Mouse (Mus musculus) liver, embryonic 14.5 days (tissue): ENCODE measurements at regions not wholly inside any gene's neighbourhood (a gene's known extent, or its start where the extent isn't known, plus 50 kb on each side); places are given as distances from the start of the nearest gene placed in this dataset.

ENCODE experiments used
- ATAC-seq: fragments of 200-750 bp; cut with Nextera tagmentation; 2 replicates; pipeline ENCODE4 v1.8.0; 2017; ENCODE audit warnings: moderate number of reproducible peaks, mild to moderate bottlenecking, moderate library complexity; ENCODE audit not compliant: insufficient read depth
- DNase-seq, 3 experiments: peaks; one replicate each; pipeline ENCODE4 v3.0.0-alpha.2; 2012 to 2013; ENCODE audit warnings: low read depth in 3 of 3, low spot score in 3 of 3
- H3K27ac ChIP-seq: fragments of 300-500 bp; sonication (generic); 2 replicates; pipeline ENCODE4 v1.5.1; 2014; ENCODE audit warnings: moderate library complexity, mild to moderate bottlenecking, control low read depth, inconsistent platforms
- H3K27me3 ChIP-seq: fragments of 300-500 bp; sonication (generic); 2 replicates; pipeline ENCODE4 v1.6.1; 2014; ENCODE audit warnings: mild to moderate bottlenecking, low read length, moderate library complexity; ENCODE audit not compliant: control insufficient read depth, insufficient read depth
- H3K36me3 ChIP-seq: fragments of 300-500 bp; sonication (generic); replicated peaks from 2 replicates; pipeline ENCODE4 v1.6.1; 2014; ENCODE audit warnings: low read depth; ENCODE audit not compliant: control insufficient read depth, insufficient read depth
- H3K4me1 ChIP-seq, 2 experiments: fragments of 200-500 bp in 1 of 2; fragments of 300-500 bp in 1 of 2; sonication (generic) in 1 of 2; replicated peaks; 2 replicates each; pipeline ENCODE4 v1.6.1; 2012 to 2014; ENCODE audit warnings: antibody characterized with exemption in 1 of 2, inconsistent platforms in 1 of 2, low read length in 1 of 2; ENCODE audit not compliant: control insufficient read depth in 2 of 2, insufficient read depth in 2 of 2
- H3K4me2 ChIP-seq: fragments of 300-500 bp; sonication (generic); 2 replicates; pipeline ENCODE4 v1.6.1; 2014; ENCODE audit warnings: low read depth, mild to moderate bottlenecking, control low read depth, moderate library complexity
- H3K4me3 ChIP-seq, 2 experiments: fragments of 200-500 bp in 1 of 2; fragments of 300-500 bp in 1 of 2; sonication (generic) in 1 of 2; 2 replicates each; pipeline ENCODE4 v1.5.1; 2012 to 2014; ENCODE audit warnings: low read depth in 2 of 2, low read length in 2 of 2, mild to moderate bottlenecking in 2 of 2, control low read depth in 1 of 2, inconsistent platforms in 1 of 2, moderate library complexity in 1 of 2; ENCODE audit not compliant: insufficient read depth in 1 of 2
- H3K9ac ChIP-seq: fragments of 300-500 bp; sonication (generic); replicated peaks from 2 replicates; pipeline ENCODE4 v1.6.1; 2014; ENCODE audit warnings: mild to moderate bottlenecking, control low read depth, moderate library complexity
- H3K9me3 ChIP-seq: fragments of 300-500 bp; sonication (generic); 2 replicates; pipeline ENCODE4 v1.6.1; 2016; ENCODE audit warnings: low read length, mixed read lengths; ENCODE audit not compliant: control insufficient read depth
- CTCF ChIP-seq: IDR thresholded peaks from 2 replicates; pipeline ENCODE4 v1.5.1; 2016; ENCODE audit warnings: antibody characterized with exemption, low read depth, control low read depth
- EP300 ChIP-seq: IDR thresholded peaks from 2 replicates; pipeline ENCODE4 v1.6.1; 2016; ENCODE audit warnings: antibody characterized with exemption, low read depth
- WGBS: fragments of 180-500 bp; shearing (Covaris S2); extraction: QIAGEN DNeasy Blood & Tissue Kit; methylation state at CpG from one replicate; pipeline ENCODE4 v1.1.7; 2014; ENCODE audit not compliant: insufficient replicate concordance; 5-methylcytosine and 5-hydroxymethylcytosine counted together

DNA sequence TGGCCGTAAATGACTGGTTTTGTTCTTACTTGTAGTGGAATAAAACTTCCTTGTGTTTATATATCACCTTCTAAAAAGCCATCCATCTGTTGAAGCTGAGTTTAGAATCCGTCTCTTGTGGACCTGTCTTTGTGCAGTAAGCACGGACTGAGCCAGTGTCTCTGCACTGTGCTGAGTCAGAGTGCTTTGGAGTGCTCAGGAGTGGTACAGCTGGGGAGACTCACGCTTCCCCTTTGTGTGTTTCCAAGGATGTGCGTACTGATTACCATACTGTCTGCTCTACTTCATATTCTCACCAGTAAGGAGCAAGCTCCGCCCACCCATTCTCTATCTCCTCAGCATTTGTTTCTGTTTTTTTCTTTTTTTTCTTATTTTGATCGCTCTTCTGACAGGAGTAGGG lies 175.9 kb upstream of the Nr5a2 start:
- 49% methylated on average over 7 of the region's 7 CpGs for WGBS

DNA sequence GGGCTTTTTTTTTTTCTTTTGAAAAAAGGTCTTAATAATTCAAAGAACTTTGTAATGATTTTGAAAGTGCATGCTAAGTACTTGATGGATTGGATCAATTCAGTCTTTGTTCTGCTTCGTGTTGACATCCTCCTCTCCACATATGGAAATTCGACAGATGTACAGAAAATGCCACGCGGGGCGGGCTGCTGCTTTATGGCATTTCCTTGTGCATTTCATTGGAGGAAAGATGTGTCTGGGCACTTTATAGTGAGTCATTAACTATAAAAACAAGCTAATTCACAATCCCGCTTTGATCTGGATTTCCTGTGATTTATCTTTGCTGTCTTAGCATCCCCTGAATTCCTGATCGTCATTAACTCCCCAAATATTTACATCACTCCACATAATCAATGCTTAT lies 173.5 kb upstream of the Nr5a2 start:
- TF ChIP-seq CTCF (no peak), EP300 (no peak)
- no peaks in the 10 kb centered on the region for H3K27me3 ChIP-seq
- no peak for ATAC-seq
- H3K9ac ChIP-seq = no peak overlapping the region
- no peak for DNase-seq
- WGBS = 45% methylated on average over 7 of the region's 7 CpGs
- no peak overlapping the region for H3K4me2 ChIP-seq
- no peaks in the 10 kb centered on the region for H3K9me3 ChIP-seq
- no peak overlapping the region for H3K4me3 ChIP-seq
- H3K27ac ChIP-seq = no peak overlapping the region
- no peaks in the 10 kb centered on the region for H3K36me3 ChIP-seq
- H3K4me1 ChIP-seq = no peaks in the 10 kb centered on the region

More for the DNA sequence above, 175.9 kb upstream of the Nr5a2 start:
- Histone ChIP-seq H3K4me2 (no peak overlapping the region), H3K4me3 (no peak overlapping the region), H3K27ac (no peak overlapping the region), H3K27me3 (no peaks in the 10 kb centered on the region), H3K36me3 (no peaks in the 10 kb centered on the region), H3K9ac (no peak overlapping the region), H3K9me3 (no peaks in the 10 kb centered on the region), H3K4me1 (no peaks in the 10 kb centered on the region)
- no peak for ATAC-seq
- no peak for DNase-seq
- TF ChIP-seq CTCF (no peak), EP300 (no peak)

DNA sequence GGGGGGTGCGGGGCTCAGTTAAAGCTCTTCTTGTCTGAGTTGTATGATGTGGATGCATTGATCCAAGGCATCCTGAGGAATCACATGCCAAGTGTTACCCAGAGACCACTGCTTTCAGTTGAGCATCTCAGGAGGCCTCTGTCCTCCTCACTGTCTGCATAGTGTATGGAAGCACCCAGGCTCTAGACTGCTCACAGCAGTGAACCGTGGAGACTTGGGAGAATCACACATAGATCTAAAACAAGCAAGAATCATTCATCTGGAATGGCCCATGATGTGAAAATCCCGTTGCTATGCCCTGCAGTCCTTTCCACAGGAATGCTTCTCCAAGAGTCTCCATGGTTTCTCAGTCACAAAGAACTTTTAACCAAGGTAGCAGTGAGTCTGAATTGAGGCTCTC lies 170.0 kb upstream of the Nr5a2 start:
- ATAC-seq = no peak
- H3K4me1 ChIP-seq = no peaks in the 10 kb centered on the region
- 53% methylated on average over 3 of the region's 3 CpGs for WGBS

DNA sequence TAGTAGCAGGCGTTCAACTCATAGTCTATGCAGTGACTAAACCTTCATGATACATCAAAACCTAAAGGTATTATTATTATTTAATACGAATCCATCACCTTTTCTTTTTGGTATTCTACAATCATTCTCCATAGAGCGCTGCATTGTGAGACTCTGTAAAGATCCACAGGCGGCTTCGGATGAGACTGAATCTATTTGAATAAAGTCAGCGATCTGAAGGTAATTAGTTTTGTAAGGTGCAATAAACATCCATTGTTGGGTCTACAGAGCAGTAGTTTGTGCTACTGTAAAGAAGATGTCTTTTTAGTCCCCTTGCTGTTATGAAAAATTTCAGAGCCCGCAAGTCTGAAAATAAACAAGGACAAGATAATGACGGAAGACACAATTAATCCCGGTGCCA lies 168.9 kb upstream of the Nr5a2 start:
- DNase-seq = no peak
- H3K27me3 ChIP-seq = no peaks in the 10 kb centered on the region

More for the DNA sequence above, 170.0 kb upstream of the Nr5a2 start:
- TF ChIP-seq EP300 (no peak), CTCF (no peak)
- no peak for DNase-seq
- H3K27ac ChIP-seq = no peak overlapping the region
- H3K27me3 ChIP-seq = no peaks in the 10 kb centered on the region
- H3K4me3 ChIP-seq = no peak overlapping the region
- H3K36me3 ChIP-seq = no peaks in the 10 kb centered on the region
- H3K9me3 ChIP-seq = no peaks in the 10 kb centered on the region
- H3K9ac ChIP-seq = no peak overlapping the region
- H3K4me2 ChIP-seq = no peak overlapping the region

DNA sequence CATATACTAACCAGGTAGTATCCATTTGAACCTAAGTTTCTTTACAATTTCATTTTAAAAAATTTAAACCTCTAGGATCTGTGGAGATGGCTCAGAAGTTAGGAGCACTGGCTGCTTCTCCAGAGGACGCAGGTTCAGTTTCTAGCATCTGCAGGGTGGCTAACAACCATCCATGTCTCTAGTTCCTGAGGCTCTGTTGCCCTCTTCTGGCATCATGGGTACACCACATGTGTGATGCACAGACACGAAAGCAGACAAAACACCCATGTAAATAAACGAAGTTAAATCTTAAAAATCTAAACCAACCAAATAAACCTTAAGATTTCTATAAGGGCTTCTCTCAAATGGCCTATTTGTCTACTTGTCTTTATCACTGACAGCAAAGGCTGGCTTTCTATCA lies 157.6 kb upstream of the Nr5a2 start:
- no peak for TF ChIP-seq EP300
- peak; percentile 29; the same call in 1 of the 2 replicates for TF ChIP-seq CTCF
- DNase-seq (no peak), ATAC-seq (no peak)
- Histone ChIP-seq H3K4me3 (no peak overlapping the region), H3K27ac (no peak overlapping the region), H3K9me3 (no peaks in the 10 kb centered on the region), H3K9ac (no peak overlapping the region), H3K36me3 (no peaks in the 10 kb centered on the region), H3K4me2 (no peak overlapping the region), H3K27me3 (no peaks in the 10 kb centered on the region), H3K4me1 (no peaks in the 10 kb centered on the region)
- 47% methylated on average over 3 of the region's 3 CpGs for WGBS

More for the DNA sequence above, 168.9 kb upstream of the Nr5a2 start:
- no peak for ATAC-seq
- Histone ChIP-seq H3K9me3 (no peaks in the 10 kb centered on the region), H3K4me2 (no peak overlapping the region), H3K4me3 (no peak overlapping the region), H3K27ac (no peak overlapping the region), H3K4me1 (no peaks in the 10 kb centered on the region), H3K36me3 (no peaks in the 10 kb centered on the region), H3K9ac (no peak overlapping the region)
- WGBS = 72% methylated on average over 9 of the region's 9 CpGs
- TF ChIP-seq EP300 = no peak
- TF ChIP-seq CTCF = no peak

DNA sequence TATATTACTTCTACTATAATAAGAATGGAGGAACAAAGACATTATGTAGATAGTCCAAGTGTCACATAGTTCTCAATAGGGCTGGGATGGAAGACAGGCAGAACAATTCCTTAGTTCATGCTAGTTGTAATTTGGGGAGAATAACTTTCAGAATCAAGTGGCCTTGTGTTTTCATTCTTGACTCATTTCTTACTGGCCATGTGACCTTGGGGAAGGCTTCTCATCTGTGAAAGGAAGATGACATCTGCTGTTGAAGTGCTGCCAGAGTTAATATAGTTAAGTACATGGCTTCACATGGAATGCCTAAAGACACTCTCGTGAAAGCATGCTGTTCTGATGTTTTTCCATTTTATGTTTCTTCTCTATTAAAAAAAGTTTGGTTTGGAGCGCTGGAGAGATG lies 146.2 kb upstream of the Nr5a2 start:
- no peaks in the 10 kb centered on the region for H3K36me3 ChIP-seq
- 54% methylated on average over 2 of the region's 2 CpGs for WGBS
- no peak for DNase-seq
- H3K4me3 ChIP-seq = no peak overlapping the region
- H3K9me3 ChIP-seq = no peaks in the 10 kb centered on the region
- no peaks in the 10 kb centered on the region for H3K27me3 ChIP-seq
- no peak overlapping the region for H3K9ac ChIP-seq
- ATAC-seq = no peak
- no peak for TF ChIP-seq EP300
- no peak for TF ChIP-seq CTCF
- no peak overlapping the region for H3K4me2 ChIP-seq
- H3K27ac ChIP-seq = no peak overlapping the region
- no peaks in the 10 kb centered on the region for H3K4me1 ChIP-seq
